Mouse (Mus musculus) erythroblast, embryonic 14.5 days (primary cell): ENCODE measurements around the gene F2r.

ENCODE experiments used
- GATA1 ChIP-seq: IDR thresholded peaks from 2 replicates; pipeline ENCODE4 v1.6.1; 2012; ENCODE audit warnings: low read length, inconsistent platforms, mixed read lengths
- TAL1 ChIP-seq: IDR thresholded peaks from 3 replicates; pipeline ENCODE4 v1.6.1; 2012; ENCODE audit warnings: low read length, inconsistent platforms, mixed read lengths

- TF ChIP-seq TAL1 (no peak), GATA1 (no peak)
These were observed 7.3 kb downstream of the F2r start for GRCm38 (mm10) chr13:95610786-95611562.
